Mouse (Mus musculus) thymus, adult 2 months (tissue): ENCODE results near the gene Zfp934. TPM values are rescaled to one million over a fixed set of nuclear protein-coding genes. Genes with fewer than 3 reads are reported as not detected.
"Not testable (repeated sequence)": the region's sequence is repeated elsewhere in the genome, so short reads cannot be mapped to it uniquely, and the experiment has no call there.

Experiments
- DNase-seq: peaks from one replicate; pipeline ENCODE4 v3.0.0; 2021
- H3K27ac ChIP-seq: fragments of 200-500 bp; 2 replicates; pipeline ENCODE4 v1.5.1; 2012; ENCODE audit warnings: low read length, control low read depth; ENCODE audit not compliant: control insufficient read depth, insufficient read depth
- H3K27me3 ChIP-seq: fragments of 200-500 bp; 2 replicates; pipeline ENCODE4 v1.6.1; 2012; ENCODE audit warnings: mild to moderate bottlenecking, low read length, moderate library complexity, mixed read lengths; ENCODE audit not compliant: control insufficient read depth, insufficient read depth
- H3K36me3 ChIP-seq: fragments of 200-500 bp; 2 replicates; pipeline ENCODE4 v1.6.1; 2012; ENCODE audit warnings: mild to moderate bottlenecking, low read length, moderate library complexity; ENCODE audit not compliant: control insufficient read depth, insufficient read depth
- H3K4me1 ChIP-seq: fragments of 200-500 bp; replicated peaks from 2 replicates; pipeline ENCODE4 v1.6.1; 2012; ENCODE audit warnings: low read length; ENCODE audit not compliant: control insufficient read depth, insufficient read depth
- H3K4me3 ChIP-seq: fragments of 200-500 bp; 2 replicates; pipeline ENCODE4 v1.5.1; 2012; ENCODE audit warnings: mild to moderate bottlenecking, low read length, control low read depth, moderate library complexity; ENCODE audit not compliant: control insufficient read depth, insufficient read depth
- POLR2A ChIP-seq: fragments of 200-500 bp; IDR thresholded peaks from 2 replicates; pipeline ENCODE4 v1.6.1; 2012; ENCODE audit warnings: mild to moderate bottlenecking, low read length, control low read depth, moderate library complexity; ENCODE audit not compliant: control insufficient read depth, poor library complexity, insufficient read depth; ENCODE audit errors: extremely low read depth
- WGBS: fragments of 180-500 bp; shearing (Covaris S2); methylation state at CpG from one replicate; pipeline ENCODE4 v1.1.7; 2018; 5-methylcytosine and 5-hydroxymethylcytosine counted together
- polyA plus RNA-seq: library from polyadenylated mRNA; depleted of rRNA; stranded (reverse); fragments of >200 nt; gene quantifications from 2 replicates; pipeline ENCODE4 v1.2.3, GENCODE M21; 2012; rRNA removed

Gene Zfp934
- polyA plus RNA-seq, 1 experiment = 2.3 TPM

- WGBS = 2% methylated on average over 28 of the region's 28 CpGs
- peak; percentile 90 for DNase-seq
- H3K36me3 ChIP-seq, H3K27me3 ChIP-seq, H3K27ac ChIP-seq, H3K4me1 ChIP-seq: not testable (repeated sequence)
- TF ChIP-seq POLR2A = 0 out of 2 replicates have a peak, but pooled peaks have one; percentile 25
- H3K4me3 ChIP-seq = peak within 1 kb of the TSS; percentile 61
Measured at GRCm38 (mm10) chr13:62466424-62467334, 104.3 kb downstream of the Zfp934 start, which contains the start of gene Gm49359. Gene Gm49359, minus strand, starts transcription at chr13:62466832.

Other genes starting within 250 kb of the Zfp934 start
- 0.16 and 0.32 TPM in 2 replicates for gene Gm3604, start 188.0 kb downstream of the Zfp934 start, polyA plus RNA-seq
- gene Gm49359, start 104.4 kb downstream of the Zfp934 start, polyA plus RNA-seq = 1.9 and 2.5 TPM in 2 replicates
- gene Zfp935, start 12.7 kb downstream of the Zfp934 start, polyA plus RNA-seq = not detected in 2 replicates
- gene 6720489N17Rik, start 53.0 kb upstream of the Zfp934 start, polyA plus RNA-seq = 0.15 and 0.41 TPM in 2 replicates
- gene Platr25, start 189.5 kb upstream of the Zfp934 start, polyA plus RNA-seq = 1.6 TPM in 2 replicates
- 2.5 and 3.7 TPM in 2 replicates for gene Gm5141, start 214.6 kb upstream of the Zfp934 start, polyA plus RNA-seq